Mouse (Mus musculus): ENCODE results near the gene Olfr452. TPM values are rescaled to one million over a fixed set of nuclear protein-coding genes. Genes with fewer than 3 reads are reported as not detected.

The Olfr452 gene
- polyA plus RNA-seq, 1 experiment from 2014 or later: not detected

GRCm38 (mm10) chr6:42811639-42812038, 26.7 kb downstream of the Olfr452 start, which contains the start of gene Olfr450:
Gene Olfr450, plus strand, starts transcription at chr6:42811939.
- H3K36me3 ChIP-seq (ENCODE audit: control insufficient read depth, insufficient read depth, low read length): no peaks in the 10 kb centered on the region
- no peak within 1 kb of the TSS for H3K9ac ChIP-seq (ENCODE audit: low read depth, low read length)
- 94% methylated on average over 1 of the region's 1 CpGs for WGBS
- no peak for ATAC-seq
- H3K9me3 ChIP-seq (replicated peaks; ENCODE audit: control insufficient read depth, low read length, poor library complexity, severe bottlenecking): no peaks in the 10 kb centered on the region
- H3K27me3 ChIP-seq (ENCODE audit: control insufficient read depth, insufficient read depth, low read depth, low read length): no peaks in the 10 kb centered on the region
- H3K27ac ChIP-seq (ENCODE audit: low read length): no peak within 1 kb of the TSS
- no peaks in the 10 kb centered on the region for H3K4me1 ChIP-seq (ENCODE audit: control insufficient read depth, insufficient read depth, low read length)
- H3K4me3 ChIP-seq (ENCODE audit: low read depth, low read length): no peak within 1 kb of the TSS
- no peak within 1 kb of the TSS for H3K4me2 ChIP-seq (ENCODE audit: low read length)

GRCm38 (mm10) chr6:42834084-42834483, 49.2 kb downstream of the Olfr452 start, which contains the start of gene Olfr449:
Gene Olfr449, plus strand, starts transcription at chr6:42834384.
- no peaks in the 10 kb centered on the region for H3K9me3 ChIP-seq (replicated peaks; ENCODE audit: control insufficient read depth, low read length, poor library complexity, severe bottlenecking)
- H3K36me3 ChIP-seq (ENCODE audit: control insufficient read depth, insufficient read depth, low read length): no peaks in the 10 kb centered on the region
- no peak for ATAC-seq
- no peak within 1 kb of the TSS for H3K4me2 ChIP-seq (ENCODE audit: low read length)
- no peak within 1 kb of the TSS for H3K9ac ChIP-seq (ENCODE audit: low read depth, low read length)
- H3K4me1 ChIP-seq (ENCODE audit: control insufficient read depth, insufficient read depth, low read length): no peaks in the 10 kb centered on the region
- no peaks in the 10 kb centered on the region for H3K27me3 ChIP-seq (ENCODE audit: control insufficient read depth, insufficient read depth, low read depth, low read length)
- H3K4me3 ChIP-seq (ENCODE audit: low read depth, low read length): no peak within 1 kb of the TSS
- H3K27ac ChIP-seq (ENCODE audit: low read length): no peak within 1 kb of the TSS

Other genes with a start within 250 kb of the Olfr452 start
- gene Olfr455, start 237.5 kb upstream of the Olfr452 start, polyA plus RNA-seq (2015; fragmentation: Nextera tagmentation; extraction: Ambion mirVana): not detected in 2 replicates
- not detected in 2 replicates for gene Tcaf3, start 187.4 kb upstream of the Olfr452 start, polyA plus RNA-seq (2015; fragmentation: Nextera tagmentation; extraction: Ambion mirVana)
- gene Tcaf2, start 139.8 kb upstream of the Olfr452 start, polyA plus RNA-seq (2015; fragmentation: Nextera tagmentation; extraction: Ambion mirVana): 1.8 and 2.2 TPM in 2 replicates
- 233 and 247 TPM in 2 replicates for gene Tcaf1, start 75.0 kb upstream of the Olfr452 start, polyA plus RNA-seq (2015; fragmentation: Nextera tagmentation; extraction: Ambion mirVana)
- gene Olfr453, start 45.7 kb upstream of the Olfr452 start, polyA plus RNA-seq (2015; fragmentation: Nextera tagmentation; extraction: Ambion mirVana): not detected in 2 replicates
- not detected in 2 replicates for gene Olfr38, start 28.7 kb upstream of the Olfr452 start, polyA plus RNA-seq (2015; fragmentation: Nextera tagmentation; extraction: Ambion mirVana)
- gene Olfr450, start 26.8 kb downstream of the Olfr452 start, polyA plus RNA-seq (2015; fragmentation: Nextera tagmentation; extraction: Ambion mirVana): not detected in 2 replicates
- not detected in 2 replicates for gene Olfr449, start 49.3 kb downstream of the Olfr452 start, polyA plus RNA-seq (2015; fragmentation: Nextera tagmentation; extraction: Ambion mirVana)
- gene Olfr448, start 105.3 kb downstream of the Olfr452 start, polyA plus RNA-seq (2015; fragmentation: Nextera tagmentation; extraction: Ambion mirVana): not detected in 2 replicates
- not detected in 2 replicates for gene Olfr447, start 123.8 kb downstream of the Olfr452 start, polyA plus RNA-seq (2015; fragmentation: Nextera tagmentation; extraction: Ambion mirVana)
- not detected in 2 replicates for gene Olfr446, start 136.3 kb downstream of the Olfr452 start, polyA plus RNA-seq (2015; fragmentation: Nextera tagmentation; extraction: Ambion mirVana)
- gene Olfr444, start 164.0 kb downstream of the Olfr452 start, polyA plus RNA-seq (2015; fragmentation: Nextera tagmentation; extraction: Ambion mirVana): not detected in 2 replicates

Data from midbrain, embryonic 16.5 days (tissue).